Mouse (Mus musculus) hematopoietic stem cell, adult 5-6 weeks (primary cell): ENCODE measurements around the gene Kif1c. TPM values are rescaled to one million over a fixed set of nuclear protein-coding genes. Genes with fewer than 3 reads are reported as not detected.

Experiments used
- ATAC-seq, 2 experiments: fragments of 125-278 bp in 1 of 2; replicated peaks in 1 of 2; 2 replicates each; pipeline ENCODE4 v1.8.0; 2016 to 2017; ENCODE audit warnings: inconsistent platforms in 2 of 2, mild to moderate bottlenecking in 2 of 2, moderate number of reproducible peaks in 2 of 2, low read depth in 1 of 2, moderate TSS enrichment in 1 of 2; ENCODE audit not compliant: low FRiP score in 2 of 2, poor library complexity in 2 of 2, severe bottlenecking in 2 of 2, insufficient read depth in 1 of 2, low TSS enrichment in 1 of 2
- total RNA-seq: library from RNA; stranded (forward); fragments of 172-1452, 232-1000 nt; gene quantifications from 2 replicates; pipeline ENCODE4 v1.2.3, GENCODE M21; 2017

Gene Kif1c
- total RNA-seq, 1 experiment from 2014 or later: 6.7 TPM

GRCm38 (mm10) chr11:70681897-70682581, 18.3 kb upstream of the Kif1c start:
- ATAC-seq: no peak

DNA sequence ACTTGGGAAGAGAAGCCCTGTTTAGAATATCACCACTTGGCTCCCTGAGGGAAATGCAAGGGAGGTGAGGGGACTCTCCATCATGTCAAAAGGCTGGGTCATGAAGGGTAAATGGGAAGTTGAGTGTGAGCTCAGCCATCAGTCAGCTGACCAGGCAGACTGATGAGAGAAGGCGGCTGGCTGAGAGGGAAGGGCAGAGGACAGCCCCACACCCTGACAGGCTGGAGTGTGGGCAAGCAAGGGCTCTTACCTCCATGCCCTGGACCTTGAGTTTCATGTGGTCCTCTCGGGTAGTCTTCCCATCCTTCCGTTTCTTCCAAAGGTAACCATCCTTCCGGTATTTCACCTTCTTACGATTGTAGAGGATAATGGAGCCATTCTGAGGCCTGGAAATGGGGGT, 16.7 kb upstream of the Kif1c start:
- ATAC-seq: no peak

DNA sequence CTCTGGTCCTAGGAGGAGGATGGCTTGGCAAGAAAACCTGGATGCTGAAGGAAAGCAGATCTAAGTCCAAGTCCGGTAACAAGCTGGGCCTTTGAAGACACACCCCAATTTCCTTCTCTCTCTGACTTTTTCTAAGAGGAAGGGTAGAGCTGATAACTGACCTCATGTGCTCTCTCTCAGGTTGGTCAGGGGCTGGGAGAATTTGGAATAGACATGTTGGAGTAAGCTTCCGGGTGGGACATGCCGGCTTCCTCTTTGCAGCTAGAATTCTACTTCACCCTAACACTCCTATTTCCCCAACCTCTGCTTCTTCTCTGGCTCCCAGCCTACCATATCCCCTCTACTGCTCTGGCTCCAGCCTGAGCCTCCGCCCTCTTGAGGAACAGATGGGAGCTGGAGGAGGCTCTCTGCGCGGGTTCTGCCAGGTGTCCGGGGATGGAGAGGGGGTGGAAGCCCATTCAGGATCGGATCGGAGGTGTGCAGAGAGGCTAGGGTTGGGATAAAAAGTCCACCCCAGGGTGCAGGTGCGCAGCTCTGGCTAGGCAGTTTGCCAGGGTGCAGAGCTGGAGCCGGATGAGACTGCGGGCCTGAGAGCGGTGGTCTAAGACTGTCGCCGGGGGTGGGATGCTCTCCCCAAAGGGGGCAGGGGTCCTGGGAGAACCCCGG, 13.3 kb upstream of the Kif1c start:
- ATAC-seq: peak; percentile 14 to 47; a peak in 3 of 4 replicates

GRCm38 (mm10) chr11:70687601-70688199, 12.6 kb upstream of the Kif1c start, which contains the start of gene Camta2:
Gene Camta2, minus strand, starts transcription at chr11:70688105.
- ATAC-seq: peak; percentile 71 to 72

GRCm38 (mm10) chr11:70688372-70688771, 12.0 kb upstream of the Kif1c start:
- no peak for ATAC-seq

GRCm38 (mm10) chr11:70689578-70689977, 10.8 kb upstream of the Kif1c start:
- ATAC-seq: no peak

DNA sequence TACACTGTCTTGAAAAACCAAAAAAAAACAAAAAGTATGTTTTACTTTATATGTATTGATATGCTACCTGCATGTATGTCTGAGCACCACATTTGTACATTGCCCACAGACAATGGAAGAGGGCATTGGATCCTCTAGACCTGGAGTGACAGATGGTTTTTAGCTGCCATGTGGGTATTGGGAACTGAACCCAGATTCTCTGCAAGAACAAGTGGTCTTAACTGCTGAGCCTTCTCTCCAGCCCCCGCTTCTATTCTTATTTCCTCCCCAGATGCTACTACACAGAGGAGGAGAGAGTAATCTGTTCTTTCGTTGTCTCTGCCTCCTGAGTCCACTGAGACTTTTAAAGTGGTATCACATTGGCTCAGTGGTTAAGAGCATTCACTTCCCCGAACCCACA, 6.8 kb upstream of the Kif1c start:
- ATAC-seq: no peak

DNA sequence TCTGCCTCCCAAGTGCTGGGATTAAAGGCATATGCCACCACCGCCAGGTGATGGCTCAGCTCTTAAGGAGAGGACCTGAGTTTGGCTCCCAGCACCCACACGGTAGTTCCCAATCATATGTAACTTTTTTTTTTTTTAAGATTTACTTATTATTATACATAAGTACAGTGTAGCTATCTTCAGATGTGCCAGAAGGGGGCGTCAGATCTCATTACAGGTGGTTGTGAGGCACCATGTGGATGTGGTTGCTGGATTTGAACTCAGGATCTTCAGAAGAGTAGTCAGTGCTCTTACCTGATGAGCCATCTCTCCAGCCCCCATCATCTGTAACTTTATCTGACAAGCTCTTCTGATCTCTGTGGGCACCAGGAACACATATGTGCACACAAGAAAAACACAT, 3.0 kb upstream of the Kif1c start:
- ATAC-seq: no peak

GRCm38 (mm10) chr11:70699051-70699450, 1.3 kb upstream of the Kif1c start:
- no peak for ATAC-seq

DNA sequence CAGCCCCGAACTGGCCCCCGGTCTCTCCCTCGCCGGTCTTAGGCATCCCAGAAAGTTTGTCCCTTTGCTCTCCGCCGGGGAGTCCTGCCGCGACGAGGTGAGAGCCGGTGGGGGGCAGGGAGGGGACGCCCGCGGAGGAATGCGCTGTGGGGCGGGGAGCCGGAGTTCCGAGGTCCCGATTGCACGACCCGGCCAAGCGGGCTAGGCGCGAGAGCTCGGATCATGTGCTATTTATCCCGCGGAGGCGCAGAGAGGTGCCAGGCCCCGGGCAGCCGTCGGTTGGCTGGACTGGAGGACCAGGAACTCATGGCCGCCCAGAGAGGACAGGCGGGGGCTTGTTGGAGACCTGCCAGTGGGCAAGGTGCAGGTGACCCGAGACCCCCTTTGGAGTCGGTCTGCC, 265 bp downstream of the Kif1c start:
- ATAC-seq: no peak

DNA sequence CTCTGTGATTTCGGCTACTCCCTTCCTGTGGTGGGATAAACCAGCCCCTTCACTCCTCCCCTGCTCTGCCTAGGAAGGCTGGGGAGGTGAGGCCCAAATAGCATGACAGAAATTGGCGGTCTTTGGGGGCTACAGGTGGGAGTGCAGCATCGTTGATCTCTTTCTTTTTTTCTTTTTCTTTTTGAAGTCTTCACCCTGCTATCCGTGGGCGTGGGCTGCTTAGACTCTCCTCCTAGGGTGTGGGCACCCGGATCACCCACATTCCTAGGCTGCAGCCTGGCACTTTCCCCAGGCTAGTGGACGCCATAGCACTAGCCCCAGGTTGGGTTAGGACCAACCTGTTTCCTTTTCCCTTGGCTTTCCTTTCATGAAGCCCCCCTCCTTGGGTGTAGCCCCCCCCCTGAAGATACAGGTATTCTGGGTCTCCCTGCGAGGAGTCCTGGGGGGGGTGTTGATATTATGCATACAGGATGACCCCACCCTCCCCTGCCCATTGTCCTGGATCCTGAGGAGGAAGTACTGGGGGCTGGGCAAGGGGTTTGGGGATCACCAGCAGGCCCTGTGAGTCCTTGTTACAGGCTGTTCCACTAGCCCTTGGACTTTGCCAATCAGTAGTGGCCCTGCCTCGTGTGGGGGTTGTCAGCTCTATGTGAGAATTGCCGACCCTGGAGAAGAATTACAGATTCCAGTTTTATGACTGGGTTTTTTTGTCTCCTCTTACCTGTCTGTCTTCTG, 1.0 kb downstream of the Kif1c start:
- no peak for ATAC-seq

DNA sequence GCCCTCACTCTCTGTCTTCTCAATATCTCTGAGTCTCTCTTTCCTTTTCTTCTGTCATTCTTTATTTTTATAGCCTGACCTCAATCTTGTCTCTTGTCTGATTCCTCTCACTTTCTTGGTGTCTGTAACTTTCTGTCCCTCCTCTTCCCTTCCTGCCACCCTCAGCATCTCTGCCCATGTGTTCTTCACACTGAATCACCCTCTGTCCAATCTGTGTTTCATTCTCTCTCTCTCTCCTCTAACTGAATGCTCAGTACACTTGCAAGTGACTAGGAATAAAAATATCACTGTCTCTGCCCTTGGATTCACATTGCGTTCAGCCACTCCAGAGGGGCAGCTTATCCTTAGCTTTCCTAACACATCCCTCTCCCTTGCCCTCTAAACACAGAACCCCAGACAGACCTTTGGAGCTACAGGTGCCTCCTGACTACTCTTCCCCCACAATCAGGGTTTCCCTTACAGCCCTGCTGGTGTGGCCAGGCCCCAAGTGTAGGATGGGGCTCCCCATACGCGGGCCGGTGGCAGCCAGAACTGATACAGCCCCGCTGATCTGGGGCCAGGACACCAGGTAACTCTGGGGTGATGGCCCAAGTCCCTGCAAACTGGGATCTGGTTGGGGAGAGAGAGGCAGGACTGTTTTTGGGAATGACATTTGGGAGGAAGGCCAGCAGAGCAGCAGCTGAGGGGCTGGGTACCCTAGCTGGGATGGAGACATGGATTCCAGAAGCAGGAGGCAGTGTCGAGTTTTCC, 1.8 kb downstream of the Kif1c start:
- no peak for ATAC-seq

DNA sequence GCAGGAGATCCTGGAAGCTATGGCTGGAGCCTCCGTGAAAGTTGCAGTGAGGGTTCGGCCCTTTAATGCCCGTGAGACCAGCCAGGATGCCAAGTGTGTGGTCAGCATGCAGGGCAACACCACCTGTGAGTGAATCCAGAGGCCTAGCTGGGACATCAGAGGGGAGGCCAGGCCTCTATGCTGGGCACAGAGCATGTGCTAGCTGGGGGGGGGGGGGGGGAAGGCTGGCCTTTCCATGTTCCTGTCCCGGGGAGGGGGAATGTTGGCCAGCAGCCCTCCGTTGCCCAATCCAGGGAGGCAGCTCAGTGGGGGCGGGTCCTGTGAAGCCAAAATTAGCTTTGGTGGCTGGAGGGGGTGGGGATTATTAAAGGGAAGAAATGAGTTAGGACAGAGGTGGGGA, 2.4 kb downstream of the Kif1c start:
- no peak for ATAC-seq

GRCm38 (mm10) chr11:70706127-70706526, 5.8 kb downstream of the Kif1c start:
- no peak for ATAC-seq

GRCm38 (mm10) chr11:70711026-70711425, 10.7 kb downstream of the Kif1c start:
- ATAC-seq: no peak

- no peak for ATAC-seq
Observed at GRCm38 (mm10) chr11:70713222-70713621, 12.9 kb downstream of the Kif1c start.

DNA sequence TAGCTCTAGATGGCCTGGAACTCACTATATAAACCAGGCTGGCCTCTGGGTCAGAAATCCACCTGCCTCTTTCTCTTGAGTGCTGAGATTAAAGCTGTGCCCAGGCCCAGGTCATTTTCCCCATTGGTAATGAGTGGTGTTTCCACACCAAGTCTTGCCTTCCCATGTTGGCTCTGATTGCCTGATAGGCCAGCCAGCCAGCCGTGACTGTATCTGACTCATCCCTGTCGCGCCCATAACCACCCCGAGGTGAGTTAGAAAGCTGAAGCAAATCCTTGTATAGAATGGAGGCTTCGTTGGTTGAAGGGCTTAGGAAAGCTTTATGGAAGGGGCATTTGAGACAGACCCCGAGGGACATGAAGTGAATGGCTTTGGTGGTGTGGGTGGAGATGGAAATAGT, 15.5 kb downstream of the Kif1c start:
- no peak for ATAC-seq
